Mouse (Mus musculus) liver, embryonic 14.5 days (tissue): ENCODE measurements around the gene Zp2.

Experiments
- CTCF ChIP-seq: IDR thresholded peaks from 2 replicates; pipeline ENCODE4 v1.5.1; 2016; ENCODE audit warnings: antibody characterized with exemption, low read depth, control low read depth
- EP300 ChIP-seq: IDR thresholded peaks from 2 replicates; pipeline ENCODE4 v1.6.1; 2016; ENCODE audit warnings: antibody characterized with exemption, low read depth

GRCm38 (mm10) chr7:120103019-120103567 lies 42.0 kb downstream of the Zp2 start:
- no peak for TF ChIP-seq EP300
- no peak for TF ChIP-seq CTCF
